Mouse (Mus musculus) olfactory bulb, adult 2 months (tissue): ENCODE data around the gene Limk2.

Experiments
- CTCF ChIP-seq: fragments of 200-500 bp; IDR thresholded peaks from 2 replicates; pipeline ENCODE4 v1.5.1; 2012; ENCODE audit warnings: low read depth, mild to moderate bottlenecking, low read length, moderate library complexity; ENCODE audit not compliant: insufficient read depth
- POLR2A ChIP-seq: fragments of 200-500 bp; IDR thresholded peaks from 2 replicates; pipeline ENCODE4 v1.6.1; 2012; ENCODE audit warnings: mild to moderate bottlenecking, low read depth, low read length, moderate library complexity; ENCODE audit not compliant: insufficient read depth

- TF ChIP-seq CTCF (no peak), POLR2A (peak; percentile 69; the same call in 1 of the 2 replicates)
Observed at GRCm38 (mm10) chr11:3370928-3371598, 37.9 kb downstream of the Limk2 start.
